Mouse (Mus musculus): Measurements from ENCODE around the gene Tesmin.

- TF ChIP-seq CTCF (IDR thresholded peaks at IDR 0.05; ENCODE audit: low read depth) (no peak), EP300 (IDR thresholded peaks at IDR 0.05; ENCODE audit: low read depth) (no peak)
These were observed 11.5 kb upstream of the Tesmin start for GRCm38 (mm10) chr19:3376966-3377715.
